8 mouse cellular contexts compared by ENCODE assay signal in the genomic region with DNA sequence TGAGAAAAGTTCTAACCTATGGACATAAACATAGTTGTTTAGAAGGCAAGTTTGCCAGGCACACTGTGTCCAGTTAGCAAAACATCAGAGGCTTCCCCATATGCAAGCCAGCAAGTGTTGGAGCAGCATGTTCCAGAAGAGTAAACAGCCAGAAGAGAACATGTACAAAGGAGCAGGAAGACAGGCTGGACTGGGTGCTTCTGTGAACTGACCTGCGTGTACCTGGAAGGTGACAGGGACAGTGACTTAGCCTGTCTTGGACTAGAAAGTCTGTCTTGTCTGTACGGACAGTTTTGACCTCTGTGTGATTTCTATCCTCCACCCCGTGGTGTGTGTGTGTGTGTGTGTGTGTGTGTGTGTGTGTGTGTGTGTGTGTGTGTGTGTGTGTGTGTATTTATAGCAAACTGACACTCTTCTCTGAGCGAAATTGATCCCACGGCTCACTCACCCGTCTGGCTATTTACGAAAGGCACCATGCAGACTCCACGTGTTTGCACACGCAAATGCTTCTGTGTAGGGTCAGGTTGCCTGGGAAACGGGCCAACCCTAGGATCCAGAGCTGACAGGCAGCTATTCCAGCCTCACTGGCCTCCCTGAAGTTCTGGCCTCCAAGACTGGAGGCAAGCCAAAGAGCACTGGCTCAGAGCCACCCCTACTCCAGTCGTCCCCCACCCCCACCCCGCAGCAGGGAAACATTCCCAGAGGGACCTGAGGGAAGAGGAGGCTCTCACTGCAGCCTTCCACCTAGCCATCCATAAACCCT. TPM values are rescaled to one million over a fixed set of nuclear protein-coding genes. Genes with fewer than 3 reads are reported as not detected.
DNase-seq lines count a peak whose midpoint lies in the region; ATAC-seq and TF ChIP-seq lines count a peak whose summit lies in the region.

No protein-coding gene starts in this region.

- H3K27me3 ChIP-seq in forebrain, embryonic 10.5 days (ENCODE audit: poor library complexity, severe bottlenecking): no peaks in the 10 kb centered on the region
- no peaks in the 10 kb centered on the region for H3K27me3 ChIP-seq in heart, embryonic 13.5 days (replicated peaks)
- no peaks in the 10 kb centered on the region for H3K27me3 ChIP-seq in kidney, postnatal 0 days (ENCODE audit: insufficient read depth, low read length)
- H3K27me3 ChIP-seq in limb, embryonic 13.5 days: no peaks in the 10 kb centered on the region
- no peaks in the 10 kb centered on the region for H3K27me3 ChIP-seq in midbrain, embryonic 16.5 days (ENCODE audit: control insufficient read depth, insufficient read depth, low read depth, low read length)

- no peak for TF ChIP-seq POLR2A in brain, embryonic 14.5 days (IDR thresholded peaks at IDR 0.05; ENCODE audit: borderline replicate concordance, extremely low read depth, insufficient read depth, insufficient read length, poor library complexity, severe bottlenecking)

- no peaks in the 10 kb centered on the region for H3K36me3 ChIP-seq in forebrain, embryonic 10.5 days (replicated peaks)
- no peaks in the 10 kb centered on the region for H3K36me3 ChIP-seq in heart, embryonic 13.5 days
- H3K36me3 ChIP-seq in kidney, postnatal 0 days (ENCODE audit: insufficient read depth, low read length): no peaks in the 10 kb centered on the region
- H3K36me3 ChIP-seq in limb, embryonic 13.5 days: no peaks in the 10 kb centered on the region
- no peaks in the 10 kb centered on the region for H3K36me3 ChIP-seq in midbrain, embryonic 16.5 days (ENCODE audit: control insufficient read depth, insufficient read depth, low read length)

- H3K9ac ChIP-seq in heart, embryonic 13.5 days: no peak overlapping the region
- H3K9ac ChIP-seq in kidney, postnatal 0 days (ENCODE audit: low read depth, low read length): no peak overlapping the region
- no peak overlapping the region for H3K9ac ChIP-seq in limb, embryonic 13.5 days
- H3K9ac ChIP-seq in midbrain, embryonic 16.5 days (ENCODE audit: low read depth, low read length): no peak overlapping the region

- no peak for TF ChIP-seq CTCF in brain, embryonic 14.5 days (IDR thresholded peaks at IDR 0.05; ENCODE audit: borderline replicate concordance, extremely low read depth, insufficient read depth, insufficient read length)
- TF ChIP-seq CTCF in kidney, postnatal 0 days (IDR thresholded peaks at IDR 0.05; ENCODE audit: low read depth): no peak

- no peaks in the 10 kb centered on the region for H3K9me3 ChIP-seq in forebrain, embryonic 10.5 days
- no peaks in the 10 kb centered on the region for H3K9me3 ChIP-seq in heart, embryonic 13.5 days
- no peaks in the 10 kb centered on the region for H3K9me3 ChIP-seq in kidney, postnatal 0 days (replicated peaks; ENCODE audit: low read length)
- H3K9me3 ChIP-seq in limb, embryonic 13.5 days: no peaks in the 10 kb centered on the region
- no peaks in the 10 kb centered on the region for H3K9me3 ChIP-seq in midbrain, embryonic 16.5 days (replicated peaks; ENCODE audit: control insufficient read depth, low read length, poor library complexity, severe bottlenecking)

- peak overlapping the region; percentile 40; the same call in 1 of the 2 replicates for H3K27ac ChIP-seq in forebrain, embryonic 10.5 days
- peak overlapping the region; percentile 73 for H3K27ac ChIP-seq in heart, embryonic 13.5 days (replicated peaks)
- H3K27ac ChIP-seq in kidney, postnatal 0 days: no peak overlapping the region
- H3K27ac ChIP-seq in limb, embryonic 13.5 days: no peak overlapping the region
- H3K27ac ChIP-seq in midbrain, embryonic 16.5 days (ENCODE audit: low read length): no peak overlapping the region

- peak; percentile 96 for DNase-seq in brain, embryonic 14.5 days (ENCODE audit: low read depth)
- peak; percentile 38 for DNase-seq in forebrain, embryonic 10.5 days (ENCODE audit: extremely low spot score, low spot score)
- peak; percentile 84 for DNase-seq in kidney, postnatal 0 days (ENCODE audit: low spot score)
- DNase-seq in testis, postnatal 14 days (ENCODE audit: low spot score): peak; percentile 67
- no peak for DNase-seq in c-Kit-positive CD71-positive TER-119-positive erythroid progenitor cells, embryonic 14.5 days (ENCODE audit: low spot score)

- peak; percentile 74; the same call in 1 of the 2 replicates for ATAC-seq in heart, embryonic 13.5 days (ENCODE audit: extremely low read depth, insufficient number of reproducible peaks, low FRiP score, low TSS enrichment)
- peak; percentile 88 for ATAC-seq in kidney, postnatal 0 days (replicated peaks; ENCODE audit: low FRiP score, low read depth)
- peak; percentile 88 for ATAC-seq in limb, embryonic 13.5 days (ENCODE audit: low FRiP score, low read depth)
- peak; percentile 85 for ATAC-seq in midbrain, embryonic 16.5 days

- H3K4me2 ChIP-seq in heart, embryonic 13.5 days: peak overlapping the region; percentile 42
- no peak overlapping the region; the same call in 1 of the 2 replicates for H3K4me2 ChIP-seq in kidney, postnatal 0 days (ENCODE audit: low read length)
- 0 out of 2 replicates have a peak overlapping the region, but pooled peaks have one; percentile 7 for H3K4me2 ChIP-seq in limb, embryonic 13.5 days (replicated peaks)
- H3K4me2 ChIP-seq in midbrain, embryonic 16.5 days (ENCODE audit: low read length): no peak overlapping the region

- H3K4me3 ChIP-seq in forebrain, embryonic 10.5 days: no peak overlapping the region
- H3K4me3 ChIP-seq in heart, embryonic 13.5 days: no peak overlapping the region
- H3K4me3 ChIP-seq in kidney, postnatal 0 days (replicated peaks; ENCODE audit: low read depth, low read length): no peak overlapping the region
- H3K4me3 ChIP-seq in limb, embryonic 13.5 days: no peak overlapping the region
- H3K4me3 ChIP-seq in midbrain, embryonic 16.5 days (ENCODE audit: low read depth, low read length): no peak overlapping the region

- WGBS in forebrain, embryonic 10.5 days: 54% methylated on average over 12 of the region's 12 CpGs
- WGBS in heart, embryonic 13.5 days: 20% methylated on average over 12 of the region's 12 CpGs
- 11% methylated on average over 12 of the region's 12 CpGs for WGBS in kidney, postnatal 0 days
- 30% methylated on average over 12 of the region's 12 CpGs for WGBS in limb, embryonic 13.5 days
- WGBS in midbrain, embryonic 16.5 days: 13% methylated on average over 12 of the region's 12 CpGs

- peaks cover 15% of the 10 kb centered on the region for H3K4me1 ChIP-seq in forebrain, embryonic 10.5 days
- H3K4me1 ChIP-seq in heart, embryonic 13.5 days: peaks cover 28% of the 10 kb centered on the region
- 0 out of 2 replicates have a peak, but pooled peaks cover 4% of the 10 kb centered on the region for H3K4me1 ChIP-seq in kidney, postnatal 0 days (replicated peaks; ENCODE audit: insufficient read depth, low read length)
- H3K4me1 ChIP-seq in limb, embryonic 13.5 days: peaks cover 19% of the 10 kb centered on the region
- H3K4me1 ChIP-seq in midbrain, embryonic 16.5 days (ENCODE audit: control insufficient read depth, insufficient read depth, low read length): peaks cover 6% of the 10 kb centered on the region

RNA-seq across cellular contexts. Expression of a gene that starts 7.9 kb away (rescaled TPM):
- 19.0 and 25.6 TPM in 2 replicates for polyA plus RNA-seq in brain, embryonic 14.5 days (2012; rRNA removed)
- 3.5 and 4.4 TPM in 2 replicates for polyA plus RNA-seq in forebrain, embryonic 10.5 days (2016; fragmentation: Nextera tagmentation; extraction: Ambion mirVana)
- polyA plus RNA-seq in heart, embryonic 13.5 days (2015; fragmentation: Nextera tagmentation; extraction: Ambion mirVana): 4.9 and 6.0 TPM in 2 replicates
- polyA plus RNA-seq in kidney, postnatal 0 days (2015; fragmentation: Nextera tagmentation; extraction: Ambion mirVana): 4.7 and 5.2 TPM in 2 replicates
- polyA plus RNA-seq in limb, embryonic 13.5 days (2015; fragmentation: Nextera tagmentation; extraction: Ambion mirVana): 5.2 and 6.4 TPM in 2 replicates
- 21.7 and 22.4 TPM in 2 replicates for polyA plus RNA-seq in midbrain, embryonic 16.5 days (2015; fragmentation: Nextera tagmentation; extraction: Ambion mirVana)

RNA-seq across cellular contexts. Expression of a gene that starts 34.5 kb away (rescaled TPM):
- polyA plus RNA-seq in brain, embryonic 14.5 days (2012; rRNA removed): 1.5 and 1.8 TPM in 2 replicates
- not detected in 2 replicates for polyA plus RNA-seq in forebrain, embryonic 10.5 days (2016; fragmentation: Nextera tagmentation; extraction: Ambion mirVana)
- not detected in 2 replicates for polyA plus RNA-seq in heart, embryonic 13.5 days (2015; fragmentation: Nextera tagmentation; extraction: Ambion mirVana)
- 0.20 TPM in 1 of 2 replicates, not detected in the other for polyA plus RNA-seq in kidney, postnatal 0 days (2015; fragmentation: Nextera tagmentation; extraction: Ambion mirVana)
- not detected in 2 replicates for polyA plus RNA-seq in limb, embryonic 13.5 days (2015; fragmentation: Nextera tagmentation; extraction: Ambion mirVana)
- 3.5 and 5.4 TPM in 2 replicates for polyA plus RNA-seq in midbrain, embryonic 16.5 days (2015; fragmentation: Nextera tagmentation; extraction: Ambion mirVana)

Comparison
In these comparisons a context has a peak if more than half of its experiments do, and no peak if none do; other contexts are left out.
1. H3K27ac ChIP-seq: peak in forebrain, embryonic 10.5 days (single experiment) and heart, embryonic 13.5 days (single experiment); none in kidney, postnatal 0 days (single experiment), limb, embryonic 13.5 days (single experiment) and midbrain, embryonic 16.5 days (single experiment).
2. H3K4me2 ChIP-seq: peak in heart, embryonic 13.5 days (single experiment) and limb, embryonic 13.5 days (single experiment); none in kidney, postnatal 0 days (single experiment) and midbrain, embryonic 16.5 days (single experiment).
3. Peak in every context shown above with its lines, with median percentiles within 50 percentile points of each other: ATAC-seq.